Mouse (Mus musculus) embryonic facial prominence, embryonic 15.5 days (tissue): ENCODE results near the gene Fbxl16. TPM values are rescaled to one million over a fixed set of nuclear protein-coding genes. Genes with fewer than 3 reads are reported as not detected.
A peak's percentile ranks its signal among the peaks of the same experiment; 100 is the strongest.

Experiments used
- ATAC-seq: fragments of 200-750 bp; cut with Nextera tagmentation; 2 replicates; pipeline ENCODE4 v1.8.0; 2017; ENCODE audit warnings: low read depth, moderate TSS enrichment; ENCODE audit not compliant: insufficient number of reproducible peaks, low FRiP score, low TSS enrichment
- H3K27ac ChIP-seq: fragments of 300-500 bp; sonication (generic); replicated peaks from 2 replicates; pipeline ENCODE4 v1.5.1; 2015; ENCODE audit warnings: mild to moderate bottlenecking, inconsistent platforms
- H3K27me3 ChIP-seq: fragments of 300-500 bp; sonication (generic); 2 replicates; pipeline ENCODE4 v1.6.1; 2015; ENCODE audit warnings: inconsistent platforms
- H3K36me3 ChIP-seq: fragments of 300-500 bp; sonication (generic); 2 replicates; pipeline ENCODE4 v1.6.1; 2015; ENCODE audit warnings: mild to moderate bottlenecking, inconsistent platforms
- H3K4me1 ChIP-seq: fragments of 300-500 bp; sonication (generic); 2 replicates; pipeline ENCODE4 v1.6.1; 2015; ENCODE audit warnings: inconsistent platforms
- H3K4me2 ChIP-seq: fragments of 300-500 bp; sonication (generic); replicated peaks from 2 replicates; pipeline ENCODE4 v1.6.1; 2015; ENCODE audit warnings: mild to moderate bottlenecking, inconsistent platforms
- H3K4me3 ChIP-seq: fragments of 300-500 bp; sonication (generic); replicated peaks from 2 replicates; pipeline ENCODE4 v1.5.1; 2015; ENCODE audit warnings: mild to moderate bottlenecking, inconsistent platforms
- H3K9ac ChIP-seq: fragments of 300-500 bp; sonication (generic); 2 replicates; pipeline ENCODE4 v1.6.1; 2015; ENCODE audit warnings: inconsistent platforms
- H3K9me3 ChIP-seq: fragments of 300-500 bp; sonication (generic); replicated peaks from 2 replicates; pipeline ENCODE4 v1.6.1; 2016; ENCODE audit warnings: inconsistent platforms
- WGBS: fragments of 180-500 bp; shearing (Covaris S2); methylation state at CpG from one replicate; pipeline ENCODE4 v1.1.7; 2015; 5-methylcytosine and 5-hydroxymethylcytosine counted together
- polyA plus RNA-seq: library from polyadenylated mRNA; unstranded; fragments of >200 nt; fragmentation: Nextera tagmentation; extraction: Ambion mirVana; gene quantifications from 2 replicates; pipeline ENCODE4 v1.2.1, GENCODE M21; 2015

Gene Fbxl16
- polyA plus RNA-seq, 1 experiment from 2014 or later, result 4.0 TPM

DNA sequence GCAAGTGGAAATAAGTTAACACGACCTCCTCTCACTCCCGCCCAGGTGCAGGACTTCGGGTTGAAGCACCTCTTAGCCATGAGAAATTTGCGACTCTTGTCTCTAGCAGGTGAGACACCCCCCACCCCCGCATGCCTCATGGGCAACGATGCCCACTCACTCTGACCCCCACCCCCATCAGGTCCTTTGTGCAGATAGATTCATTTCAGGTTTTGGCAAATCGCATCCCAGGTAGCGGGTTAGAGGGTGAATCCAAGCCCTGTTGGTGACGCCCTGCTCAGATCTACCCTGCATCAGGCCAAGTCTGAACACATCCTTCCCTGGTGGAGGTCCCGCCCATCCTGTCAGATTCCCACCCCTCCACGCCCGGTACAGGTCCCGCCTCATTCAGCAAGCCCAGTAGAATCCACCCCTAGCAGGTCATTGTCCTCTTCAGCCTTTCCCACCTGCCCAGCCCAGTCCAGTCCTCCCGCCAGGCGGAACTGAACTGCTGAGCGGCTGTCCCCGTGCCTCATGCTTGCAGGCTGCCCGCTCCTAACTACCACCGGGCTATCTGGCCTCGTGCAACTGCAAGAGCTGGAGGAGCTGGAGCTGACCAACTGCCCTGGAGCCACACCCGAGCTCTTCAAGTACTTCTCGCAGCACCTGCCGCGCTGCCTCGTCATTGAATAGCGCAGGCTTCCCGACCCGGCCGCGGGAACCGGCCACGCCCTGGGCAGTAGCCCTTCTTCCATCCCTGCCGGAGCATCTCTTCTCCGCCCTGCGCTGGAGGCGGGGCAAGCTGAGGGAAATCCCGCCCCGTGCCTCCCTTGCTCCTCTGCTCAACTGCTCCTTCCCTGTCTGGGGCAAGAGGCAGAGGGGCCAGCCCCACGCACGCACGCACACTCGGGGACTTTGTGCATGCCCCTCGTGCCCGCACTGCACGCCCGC, 10.2 kb downstream of the Fbxl16 start:
- no peaks in the 10 kb centered on the region for H3K9me3 ChIP-seq
- no peaks in the 10 kb centered on the region for H3K36me3 ChIP-seq
- H3K4me1 ChIP-seq, result peaks cover 15% of the 10 kb centered on the region
- no peak overlapping the region for H3K9ac ChIP-seq
- no peak for ATAC-seq
- peak overlapping the region; percentile 27 for H3K4me3 ChIP-seq
- no peak overlapping the region for H3K27ac ChIP-seq
- peaks cover 41% of the 10 kb centered on the region for H3K27me3 ChIP-seq
- H3K4me2 ChIP-seq, result peak overlapping the region; percentile 47
- WGBS, result 6% methylated on average over 46 of the region's 46 CpGs

GRCm38 (mm10) chr17:25823452-25823851, 14.6 kb downstream of the Fbxl16 start, which contains the start of gene Wdr24:
Gene Wdr24 (plus strand): TSS chr17:25823627.
- H3K9ac ChIP-seq, result peak within 1 kb of the TSS; percentile 74
- peaks cover 45% of the 10 kb centered on the region for H3K4me1 ChIP-seq
- H3K9me3 ChIP-seq, result no peaks in the 10 kb centered on the region
- peaks cover 30% of the 10 kb centered on the region for H3K27me3 ChIP-seq
- WGBS, result under 1% methylated on average over 18 of the region's 18 CpGs
- peak; percentile 59; the same call in 1 of the 2 replicates for ATAC-seq
- peaks cover 20% of the 10 kb centered on the region for H3K36me3 ChIP-seq
- H3K4me3 ChIP-seq, result peak within 1 kb of the TSS; percentile 69
- H3K27ac ChIP-seq, result peak within 1 kb of the TSS; percentile 44; the same call in 1 of the 2 replicates
- H3K4me2 ChIP-seq, result peak within 1 kb of the TSS; percentile 94

DNA sequence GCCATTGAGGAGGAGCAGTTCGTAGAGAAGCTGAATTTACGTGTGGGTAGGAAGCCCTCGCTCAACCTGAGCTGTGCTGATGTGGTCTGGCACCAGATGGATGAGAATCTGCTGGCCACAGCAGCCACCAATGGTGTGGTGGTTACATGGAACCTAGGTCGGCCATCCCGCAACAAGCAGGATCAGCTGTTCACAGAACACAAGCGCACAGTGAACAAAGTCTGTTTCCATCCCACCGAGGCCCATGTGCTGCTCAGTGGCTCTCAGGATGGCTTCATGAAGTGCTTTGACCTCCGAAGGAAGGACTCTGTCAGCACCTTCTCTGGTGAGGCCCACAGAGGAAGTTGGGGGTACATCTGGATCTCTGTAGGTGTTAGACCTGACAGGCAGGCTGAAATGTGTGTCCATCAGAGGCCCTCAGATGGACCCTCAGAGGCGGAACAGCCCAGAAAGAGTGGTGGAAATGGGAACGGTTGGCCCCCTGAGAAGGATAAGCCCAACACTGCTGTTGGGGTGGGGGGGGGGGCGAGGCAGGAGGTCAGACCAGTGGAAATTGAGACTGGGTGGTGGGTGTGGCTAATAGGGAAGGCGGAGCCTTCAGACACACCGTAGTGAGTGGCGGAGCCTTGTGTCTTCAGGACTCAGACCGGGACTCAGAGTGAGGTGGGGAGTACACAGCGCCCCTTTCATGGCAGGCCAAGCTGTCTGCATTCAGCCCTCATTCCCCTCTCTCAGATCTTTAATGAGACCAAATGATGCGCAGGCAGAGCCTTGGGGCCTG, 15.7 kb downstream of the Fbxl16 start:
- Histone ChIP-seq H3K4me2 (peak overlapping the region; percentile 94), H3K36me3 (peaks cover 21% of the 10 kb centered on the region), H3K9ac (peak overlapping the region; percentile 74; the same call in 1 of the 2 replicates), H3K9me3 (no peaks in the 10 kb centered on the region), H3K4me1 (peaks cover 48% of the 10 kb centered on the region), H3K27me3 (peaks cover 19% of the 10 kb centered on the region), H3K27ac (no peak overlapping the region), H3K4me3 (peak overlapping the region; percentile 69)
- ATAC-seq, result no peak
- WGBS, result 75% methylated on average over 16 of the region's 17 CpGs

- 89% methylated on average over 6 of the region's 6 CpGs for WGBS
- no peak for ATAC-seq
- no peak overlapping the region for H3K9ac ChIP-seq
- H3K4me1 ChIP-seq, result peaks cover 54% of the 10 kb centered on the region
- H3K27me3 ChIP-seq, result peaks cover 11% of the 10 kb centered on the region
- peaks cover 28% of the 10 kb centered on the region for H3K36me3 ChIP-seq
- no peak overlapping the region for H3K4me2 ChIP-seq
- H3K27ac ChIP-seq, result no peak overlapping the region
- no peaks in the 10 kb centered on the region for H3K9me3 ChIP-seq
- no peak overlapping the region for H3K4me3 ChIP-seq
Measured at GRCm38 (mm10) chr17:25825311-25825710, 16.4 kb downstream of the Fbxl16 start.

GRCm38 (mm10) chr17:25825984-25826570, 17.2 kb downstream of the Fbxl16 start:
- Histone ChIP-seq H3K4me1 (peaks cover 61% of the 10 kb centered on the region), H3K36me3 (peaks cover 36% of the 10 kb centered on the region)
- no peak for ATAC-seq

DNA sequence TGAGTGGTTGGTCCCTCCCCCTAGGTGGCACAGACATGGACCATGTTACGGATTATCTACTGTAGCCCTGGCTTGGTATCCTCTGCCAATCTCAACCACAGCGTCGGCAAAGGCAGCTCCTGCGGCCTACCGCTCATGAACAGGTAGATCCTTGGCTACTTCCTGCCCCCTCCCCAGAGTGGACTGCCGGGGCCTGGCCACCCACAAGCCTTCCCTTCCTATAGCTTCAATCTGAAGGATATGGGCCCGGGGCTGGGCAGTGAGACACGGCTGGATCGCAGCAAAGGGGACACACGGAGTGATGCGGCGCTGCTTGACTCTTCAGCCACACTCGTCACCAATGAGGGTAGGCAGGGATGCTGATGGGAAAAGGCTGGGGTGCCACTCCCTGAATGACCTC, 18.1 kb downstream of the Fbxl16 start:
- Histone ChIP-seq H3K9me3 (no peaks in the 10 kb centered on the region), H3K4me3 (no peak overlapping the region), H3K4me2 (no peak overlapping the region; the same call in 1 of the 2 replicates), H3K27ac (no peak overlapping the region), H3K9ac (no peak overlapping the region), H3K4me1 (peaks cover 70% of the 10 kb centered on the region), H3K36me3 (peaks cover 45% of the 10 kb centered on the region), H3K27me3 (0 out of 2 replicates have a peak, but pooled peaks cover under 1% of the 10 kb centered on the region)
- ATAC-seq, result no peak
- WGBS, result 97% methylated on average over 13 of the region's 13 CpGs

More at GRCm38 (mm10) chr17:25825984-25826570, 17.2 kb downstream of the Fbxl16 start:
- no peaks in the 10 kb centered on the region for H3K9me3 ChIP-seq
- peaks cover 5% of the 10 kb centered on the region; the same call in 1 of the 2 replicates for H3K27me3 ChIP-seq
- no peak overlapping the region; the same call in 1 of the 2 replicates for H3K4me2 ChIP-seq
- no peak overlapping the region for H3K27ac ChIP-seq
- H3K9ac ChIP-seq, result no peak overlapping the region
- WGBS, result 95% methylated on average over 27 of the region's 27 CpGs
- no peak overlapping the region for H3K4me3 ChIP-seq

DNA sequence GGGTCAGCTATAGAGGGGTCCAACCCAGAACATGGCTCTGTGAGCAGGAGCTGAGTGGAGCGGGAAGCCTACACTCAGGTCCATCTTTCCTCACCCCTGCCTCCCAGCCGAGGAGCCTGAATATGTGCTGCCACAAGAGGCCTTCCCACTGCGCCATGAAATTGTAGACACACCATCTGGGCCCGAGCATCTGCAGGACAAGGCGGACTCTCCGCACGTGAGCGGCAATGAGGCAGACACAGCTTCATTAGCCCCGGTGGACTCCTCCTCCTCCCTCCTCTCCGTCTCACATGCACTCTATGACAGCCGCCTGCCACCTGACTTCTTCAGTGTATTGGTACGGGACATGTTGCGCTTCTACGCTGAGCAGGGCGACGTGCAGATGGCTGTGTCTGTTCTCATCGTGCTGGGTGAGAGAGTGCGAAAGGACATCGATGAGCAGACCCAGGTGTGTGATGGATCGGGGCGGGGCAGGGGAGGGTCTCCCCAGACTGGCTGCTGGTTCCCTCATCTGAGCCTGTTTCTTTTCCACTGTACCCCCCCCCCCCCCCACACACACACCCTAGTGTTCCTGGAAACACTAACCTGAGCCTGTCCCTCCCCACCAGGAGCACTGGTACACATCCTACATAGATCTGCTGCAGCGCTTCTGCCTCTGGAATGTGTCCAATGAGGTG, 18.8 kb downstream of the Fbxl16 start:
- WGBS, result 88% methylated on average over 22 of the region's 22 CpGs
- Histone ChIP-seq H3K9me3 (no peaks in the 10 kb centered on the region), H3K4me1 (peaks cover 72% of the 10 kb centered on the region), H3K36me3 (peaks cover 45% of the 10 kb centered on the region), H3K27ac (no peak overlapping the region), H3K4me2 (peak overlapping the region; percentile 73; the same call in 1 of the 2 replicates), H3K27me3 (no peaks in the 10 kb centered on the region), H3K4me3 (peak overlapping the region; percentile 54; the same call in 1 of the 2 replicates), H3K9ac (no peak overlapping the region)
- ATAC-seq, result no peak

DNA sequence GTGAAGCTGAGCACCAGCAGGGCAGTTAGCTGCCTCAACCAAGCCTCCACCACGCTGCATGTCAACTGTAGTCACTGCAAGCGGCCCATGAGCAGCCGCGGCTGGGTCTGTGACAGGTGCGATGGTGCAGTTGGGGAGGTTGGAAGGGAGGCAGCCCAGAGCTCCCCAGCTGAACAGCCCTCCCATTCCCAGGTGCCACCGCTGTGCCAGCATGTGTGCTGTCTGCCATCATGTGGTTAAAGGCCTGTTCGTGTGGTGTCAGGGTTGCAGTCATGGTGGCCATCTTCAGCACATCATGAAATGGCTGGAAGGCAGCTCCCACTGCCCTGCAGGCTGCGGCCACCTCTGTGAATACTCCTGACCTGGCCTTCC, 19.3 kb downstream of the Fbxl16 start:
- H3K4me2 ChIP-seq, result peak overlapping the region; percentile 73
- peak overlapping the region; percentile 54 for H3K4me3 ChIP-seq
- H3K27me3 ChIP-seq, result no peaks in the 10 kb centered on the region
- peak overlapping the region; percentile 94 for H3K27ac ChIP-seq
- peak overlapping the region; percentile 54; the same call in 1 of the 2 replicates for H3K9ac ChIP-seq
- H3K4me1 ChIP-seq, result peaks cover 70% of the 10 kb centered on the region
- WGBS, result 79% methylated on average over 8 of the region's 8 CpGs
- H3K36me3 ChIP-seq, result peaks cover 45% of the 10 kb centered on the region
- ATAC-seq, result no peak
- H3K9me3 ChIP-seq, result no peaks in the 10 kb centered on the region

DNA sequence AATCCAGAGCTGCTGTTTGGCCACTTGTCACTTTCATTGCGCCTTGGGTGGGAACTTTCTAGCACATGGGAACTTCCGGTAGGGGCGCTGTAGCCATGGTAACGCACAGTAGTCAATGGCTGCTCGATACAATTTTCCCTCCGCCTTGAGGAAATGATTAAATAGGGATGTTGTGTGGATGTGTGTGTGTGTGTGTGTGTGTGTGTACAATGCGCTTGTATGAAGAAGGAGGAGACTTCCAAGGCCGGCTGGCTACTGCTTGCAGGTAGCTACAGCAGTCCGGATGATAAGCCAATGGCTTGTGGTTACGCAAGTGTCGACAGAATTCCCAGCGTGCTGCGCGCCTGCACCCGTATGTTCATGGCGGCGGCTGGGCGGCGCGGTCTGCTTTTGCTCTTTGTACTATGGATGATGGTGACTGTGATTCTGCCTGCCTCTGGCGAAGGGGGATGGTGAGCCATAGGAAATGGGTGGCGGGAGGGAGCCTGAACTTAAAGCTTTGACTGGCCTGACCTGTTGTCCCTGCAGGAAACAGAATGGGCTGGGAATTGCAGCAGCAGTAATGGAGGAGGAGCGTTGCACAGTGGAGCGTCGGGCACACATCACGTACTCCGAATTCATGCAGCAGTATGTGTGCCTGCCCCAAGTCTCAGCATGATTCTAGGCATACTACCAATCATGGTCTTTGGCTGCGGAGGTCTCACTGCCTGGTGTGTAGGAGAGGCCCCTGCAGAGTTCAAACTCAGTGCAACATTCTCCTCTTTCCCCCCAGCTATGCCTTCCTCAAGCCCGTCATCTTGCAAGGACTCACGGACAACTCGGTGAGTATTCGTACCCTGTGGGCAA, 20.1 kb downstream of the Fbxl16 start, which contains the start of gene Jmjd8:
Jmjd8 (plus strand) TSS at position 156 of the 846 bp plus-strand sequence.
- ATAC-seq, result no peak
- H3K27me3 ChIP-seq, result no peaks in the 10 kb centered on the region
- peaks cover 71% of the 10 kb centered on the region for H3K4me1 ChIP-seq
- H3K9ac ChIP-seq, result peak within 1 kb of the TSS; percentile 54
- peak within 1 kb of the TSS; percentile 94 for H3K27ac ChIP-seq
- under 1% methylated on average over 32 of the region's 32 CpGs for WGBS
- H3K36me3 ChIP-seq, result peaks cover 45% of the 10 kb centered on the region
- H3K9me3 ChIP-seq, result no peaks in the 10 kb centered on the region
- peak within 1 kb of the TSS; percentile 73 for H3K4me2 ChIP-seq
- H3K4me3 ChIP-seq, result peak within 1 kb of the TSS; percentile 54
